Mouse (Mus musculus) bone marrow macrophage, adult 2 months (primary cell): Measurements from ENCODE around the gene Spice1.

Experiments
- CTCF ChIP-seq: IDR thresholded peaks from 2 replicates; pipeline ENCODE4 v1.5.1; 2012; ENCODE audit warnings: low read depth, mild to moderate bottlenecking, low read length, moderate library complexity
- POLR2A ChIP-seq: IDR thresholded peaks from 2 replicates; pipeline ENCODE4 v1.6.1; 2012; ENCODE audit warnings: mild to moderate bottlenecking, low read depth, low read length, borderline replicate concordance

GRCm38 (mm10) chr16:44349801-44350397, 3.0 kb downstream of the Spice1 start:
- TF ChIP-seq CTCF = no peak
- TF ChIP-seq POLR2A = no peak
